Mouse (Mus musculus) adrenal gland, postnatal 36 days (tissue): ENCODE results near the gene Gng8. TPM values are rescaled to one million over a fixed set of nuclear protein-coding genes. Genes with fewer than 3 reads are reported as not detected.
A peak's percentile ranks its signal among the peaks of the same experiment; 100 is the strongest.

Experiments used
- DNase-seq, 2 experiments: peaks; one replicate each; pipeline ENCODE4 v3.0.0; 2021; ENCODE audit warnings: mixed read lengths in 1 of 2
- total RNA-seq, 2 experiments: library from RNA; stranded (reverse); gene quantifications; 2 replicates each; pipeline ENCODE4 v1.2.3; 2021

The Gng8 gene
- total RNA-seq, 2 experiments from 2014 or later = 0.89 TPM; not detected in 1

DNA sequence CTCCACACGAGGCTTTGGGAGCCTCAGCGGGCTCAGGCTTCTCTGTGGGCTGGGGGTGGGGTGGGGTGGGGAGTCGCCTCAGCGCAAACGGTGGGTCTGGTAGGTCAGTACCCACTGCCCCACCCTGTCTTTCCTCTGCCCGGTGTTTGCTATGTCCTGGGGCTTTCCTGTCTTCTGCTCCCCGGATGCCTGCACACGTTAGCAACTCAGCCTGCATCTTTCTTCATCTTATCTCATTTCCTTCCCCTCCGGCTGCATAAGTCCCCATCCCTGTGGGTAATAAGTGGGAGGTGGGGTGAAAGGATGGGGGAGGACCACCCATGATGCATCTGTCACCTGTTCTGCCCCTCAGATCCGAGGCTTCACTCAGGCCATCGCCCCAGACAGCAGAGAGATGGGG, 16.8 kb downstream of the Gng8 start:
- DNase-seq = no peak

GRCm38 (mm10) chr7:16908859-16909258, 17.3 kb downstream of the Gng8 start:
- no peak for DNase-seq

- DNase-seq = no peak
Observed at GRCm38 (mm10) chr7:16909909-16910308, 18.3 kb downstream of the Gng8 start.

DNA sequence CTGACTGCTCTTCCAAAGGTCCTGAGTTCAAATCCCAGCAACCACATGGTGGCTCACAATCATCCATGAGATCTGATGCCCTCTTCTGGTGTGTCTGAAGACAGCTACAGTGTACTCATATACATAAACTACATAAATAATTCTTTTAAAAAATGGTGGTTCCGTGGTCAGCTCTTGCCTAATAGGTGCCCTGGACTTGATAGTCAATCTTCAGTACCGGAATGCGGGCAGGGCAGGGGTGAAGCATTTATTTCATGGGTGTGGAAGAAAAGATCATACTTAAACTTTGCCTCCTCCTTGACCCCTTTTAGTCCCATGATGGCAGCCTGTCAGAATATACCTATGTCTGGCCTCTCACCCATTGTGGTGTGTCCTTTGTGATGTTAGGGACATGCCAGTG, 20.3 kb downstream of the Gng8 start:
- DNase-seq = no peak

DNA sequence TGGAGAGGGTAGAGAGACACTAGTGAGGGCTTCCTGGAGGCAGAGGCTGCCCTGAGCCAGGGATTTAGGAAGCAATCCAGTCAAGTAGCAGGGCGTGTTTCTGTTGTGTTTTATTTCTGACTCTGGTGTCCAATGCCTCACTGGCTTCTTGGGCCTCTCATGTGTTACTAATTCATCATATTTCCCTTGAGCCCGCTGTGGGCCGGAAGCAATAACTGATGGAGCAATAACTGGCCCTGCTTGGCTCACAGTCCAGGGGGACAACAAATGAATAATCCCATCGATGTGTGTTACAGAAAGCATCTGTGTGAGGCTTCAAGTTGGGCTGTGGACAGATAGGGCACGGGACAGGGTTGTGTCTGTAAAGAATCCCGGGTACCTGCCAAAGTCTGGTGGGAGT, 20.8 kb downstream of the Gng8 start:
- no peak for DNase-seq

DNA sequence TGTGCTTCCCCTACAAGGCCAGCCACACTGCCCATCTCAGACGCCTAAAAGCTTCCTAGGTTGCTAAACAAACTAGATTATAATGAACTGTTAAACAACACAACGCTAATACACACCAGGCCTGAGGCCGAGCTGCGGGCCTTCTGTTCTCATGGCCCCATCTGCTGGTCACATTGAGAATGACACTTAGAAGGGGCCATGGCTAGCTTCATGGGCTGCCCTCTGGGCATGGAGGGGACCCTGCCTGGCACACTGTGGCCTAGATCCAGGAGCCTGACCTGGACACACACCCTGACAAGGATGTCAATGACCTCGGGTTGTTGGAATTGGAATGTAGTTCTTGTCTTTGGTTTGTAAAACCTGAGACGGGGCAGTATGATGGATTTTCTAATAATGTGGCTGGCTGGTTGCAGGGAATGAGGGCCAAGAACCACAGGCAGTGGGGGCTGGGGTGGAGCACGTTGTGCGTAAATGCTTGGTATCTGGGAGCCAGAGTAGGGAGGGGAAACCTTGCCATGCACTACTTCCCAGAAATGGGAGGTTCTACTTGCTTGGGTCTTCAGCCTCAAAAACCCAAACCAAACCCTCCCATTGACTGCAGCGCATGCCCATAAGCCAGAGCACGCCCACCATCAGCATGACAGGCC, 22.3 kb downstream of the Gng8 start:
- DNase-seq = peak; percentile 71 to 80

DNA sequence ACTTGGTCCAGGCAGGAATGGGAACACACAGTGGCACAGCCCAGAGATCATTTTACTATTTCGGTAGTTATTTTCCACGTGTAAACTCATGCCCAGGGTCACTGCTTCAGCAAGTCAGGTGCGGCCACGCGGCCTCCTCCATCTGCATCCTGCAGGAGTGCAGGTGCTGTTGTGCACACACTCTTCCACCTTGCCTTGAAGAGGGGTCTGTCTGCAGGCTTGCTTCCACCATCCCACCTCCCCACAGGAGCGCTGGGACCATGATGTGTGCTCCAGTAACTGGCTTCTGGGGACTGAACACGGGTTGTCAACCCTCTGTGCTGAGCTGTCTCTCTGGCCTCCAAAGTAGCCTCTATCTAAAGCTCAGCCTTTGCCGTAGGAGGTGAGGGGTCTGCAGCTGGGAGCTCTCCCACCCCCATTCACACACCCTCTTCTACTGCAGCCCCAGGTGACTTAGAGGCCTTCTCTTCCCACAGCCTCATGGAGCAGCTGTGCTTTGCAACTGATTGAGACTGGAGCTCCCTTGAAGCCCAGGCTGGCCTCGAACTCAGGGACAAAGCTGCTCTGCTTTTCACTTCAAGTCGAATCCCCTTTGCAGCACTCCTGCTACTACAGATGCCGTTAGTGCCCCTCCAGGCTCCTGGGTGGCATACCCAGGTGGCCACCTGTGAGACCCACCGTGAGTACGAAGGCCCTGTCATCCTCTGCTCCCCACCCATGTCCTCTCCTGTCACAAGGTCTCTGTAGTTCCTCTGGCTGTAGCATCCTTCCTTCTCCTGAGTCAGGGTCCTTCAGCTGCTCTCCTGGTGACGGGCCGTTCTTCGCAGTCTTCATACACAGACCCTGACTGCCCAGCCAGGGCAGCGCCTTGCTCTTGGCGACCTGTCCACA, 23.1 kb downstream of the Gng8 start:
- DNase-seq = no peak

DNA sequence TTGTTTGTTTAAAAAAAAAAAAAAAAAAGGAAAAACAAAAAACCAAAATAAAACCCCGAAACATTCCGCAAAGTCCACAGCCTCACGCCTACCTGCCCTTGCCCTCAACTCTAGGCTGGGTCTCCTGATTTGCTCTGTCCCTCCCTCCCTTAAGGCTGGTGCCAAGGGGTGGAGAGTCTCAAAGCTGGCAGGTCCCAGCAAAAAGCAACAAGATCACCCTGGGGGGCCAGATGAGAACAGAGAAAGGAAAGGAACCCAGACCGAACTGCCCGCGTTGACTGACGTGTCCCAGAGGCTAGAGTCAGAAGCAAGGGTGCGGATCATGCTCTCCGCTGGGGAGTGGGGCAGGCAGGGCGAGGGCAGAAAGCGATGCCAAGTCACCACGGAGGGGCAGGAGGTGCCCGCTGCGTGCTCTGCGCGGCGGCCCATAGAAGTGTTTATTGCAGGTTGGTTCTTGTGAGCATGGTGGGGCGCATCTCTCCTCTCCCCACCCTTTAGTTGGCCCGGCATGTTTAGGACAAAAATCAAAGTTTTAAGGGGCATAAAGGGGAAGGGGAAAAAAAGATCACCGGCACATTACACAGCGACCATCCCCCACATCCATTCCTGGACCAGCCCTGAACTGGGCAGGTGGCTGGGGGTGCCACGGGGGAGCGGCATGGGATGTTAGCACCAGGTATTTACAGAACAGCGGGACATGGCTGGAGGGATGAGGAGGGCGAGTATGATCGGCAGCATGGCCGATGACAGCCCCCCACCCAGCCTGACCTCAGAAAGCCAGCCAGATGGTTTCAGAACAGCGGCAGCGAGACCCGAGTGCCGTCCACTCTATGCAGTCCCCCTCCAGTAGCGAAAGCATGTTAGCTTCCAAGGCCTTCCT, 24.1 kb downstream of the Gng8 start:
- no peak for DNase-seq

GRCm38 (mm10) chr7:16916342-16917265, 25.0 kb downstream of the Gng8 start:
- DNase-seq = peak in 1 of 2 experiments; percentile 53

- no peak for DNase-seq
Observed at GRCm38 (mm10) chr7:16917447-16917846, 25.9 kb downstream of the Gng8 start.

DNA sequence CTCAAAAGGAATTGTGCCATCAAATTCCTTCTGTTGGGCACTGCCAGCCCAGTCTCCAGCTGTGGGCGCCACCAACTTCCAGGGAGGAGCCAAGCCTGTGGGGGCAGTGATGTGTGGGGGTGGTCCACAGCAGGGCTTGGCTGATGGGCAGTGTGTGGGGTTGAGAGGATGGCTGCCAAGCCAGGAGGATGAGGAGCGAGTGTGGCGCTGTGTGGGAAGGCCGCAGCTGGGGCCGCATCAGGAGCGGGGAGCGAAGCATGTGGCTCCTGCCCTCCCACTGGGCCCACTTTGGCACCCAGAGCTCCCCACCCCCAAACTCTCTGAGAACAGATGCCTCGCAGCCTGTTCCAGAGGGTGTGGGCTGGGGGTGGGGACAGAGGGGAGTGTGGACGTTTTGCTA, 26.4 kb downstream of the Gng8 start:
- no peak for DNase-seq

GRCm38 (mm10) chr7:16918670-16919069, 27.1 kb downstream of the Gng8 start:
- no peak for DNase-seq

GRCm38 (mm10) chr7:16919395-16920149, 28.0 kb downstream of the Gng8 start:
- DNase-seq = peak; percentile 72 to 75

DNA sequence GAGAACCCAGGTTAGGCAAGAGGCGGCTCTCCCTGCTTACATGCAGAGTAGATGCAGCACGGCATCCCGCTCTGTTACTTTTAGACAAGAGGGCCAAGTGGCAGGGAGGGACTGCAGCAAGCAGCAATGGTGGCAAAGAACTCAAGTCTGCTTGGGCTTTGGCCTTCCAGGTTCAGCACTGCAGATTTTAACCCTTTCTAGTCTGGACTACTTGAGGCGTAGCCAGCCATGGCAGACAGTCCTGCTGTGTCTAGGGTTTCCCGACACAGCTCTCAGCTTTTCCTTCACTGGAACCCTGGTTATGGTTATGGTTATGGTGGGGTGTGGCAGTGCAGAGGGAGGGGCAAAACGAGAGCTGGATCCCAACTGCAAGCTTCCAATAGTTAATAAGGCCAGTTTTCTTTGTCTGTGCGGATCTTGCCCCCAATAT, 28.6 kb downstream of the Gng8 start:
- DNase-seq = no peak

GRCm38 (mm10) chr7:16920818-16921791, 29.5 kb downstream of the Gng8 start:
- peak; percentile 60 to 64 for DNase-seq

DNA sequence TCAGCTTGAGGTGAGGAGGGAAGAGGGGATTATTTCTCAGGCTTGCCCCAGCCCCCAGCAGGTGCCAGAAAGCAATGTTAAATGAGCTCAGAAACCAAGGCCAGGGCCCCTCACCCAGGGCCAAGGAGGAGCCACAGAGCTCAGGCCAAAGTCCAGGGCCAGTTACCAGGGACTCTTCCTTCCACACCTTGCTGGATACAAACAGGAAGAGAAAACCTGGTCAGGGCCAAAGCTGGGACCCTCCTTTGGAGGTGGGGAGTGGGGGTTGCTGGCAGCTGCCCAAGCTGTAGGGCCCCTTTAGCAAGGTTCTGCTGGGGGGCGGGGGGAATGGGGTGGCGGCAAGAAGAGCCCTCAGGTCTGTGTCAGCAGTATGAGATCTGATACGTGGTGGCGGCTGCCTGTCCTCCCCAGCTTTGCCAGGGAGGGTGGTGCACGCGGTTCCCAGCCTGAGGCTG, 30.3 kb downstream of the Gng8 start:
- no peak for DNase-seq

DNA sequence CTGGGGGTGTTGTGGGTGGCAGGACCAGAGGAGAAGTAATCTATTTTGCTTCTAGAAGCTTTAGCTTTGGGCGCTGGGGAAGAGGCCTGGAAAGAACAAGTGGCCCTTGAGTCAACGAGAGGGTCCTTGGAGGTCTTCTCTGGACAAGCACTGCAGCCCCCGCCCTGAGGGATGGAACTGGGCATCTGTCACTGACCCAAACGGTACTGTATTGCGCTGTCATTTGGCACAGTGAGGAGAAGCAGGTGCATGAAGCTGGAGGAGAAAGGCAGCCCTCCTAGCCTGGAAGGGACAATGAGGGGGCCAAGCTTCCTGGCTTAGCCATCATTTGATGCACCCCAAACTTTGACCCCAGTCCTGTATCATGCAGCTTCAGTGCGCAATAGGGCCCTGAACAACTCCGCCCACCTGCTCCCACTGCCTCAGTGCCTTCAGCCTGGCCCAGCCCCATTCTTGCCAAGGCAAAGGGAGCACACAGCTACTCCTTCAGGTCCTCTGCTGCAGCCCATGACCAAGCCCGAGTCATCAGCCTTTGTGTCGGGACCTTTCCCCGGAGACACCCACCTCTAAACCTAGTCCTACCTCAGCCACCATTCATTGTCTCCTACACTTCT, 30.9 kb downstream of the Gng8 start:
- DNase-seq = peak in 1 of 2 experiments; percentile 56

DNA sequence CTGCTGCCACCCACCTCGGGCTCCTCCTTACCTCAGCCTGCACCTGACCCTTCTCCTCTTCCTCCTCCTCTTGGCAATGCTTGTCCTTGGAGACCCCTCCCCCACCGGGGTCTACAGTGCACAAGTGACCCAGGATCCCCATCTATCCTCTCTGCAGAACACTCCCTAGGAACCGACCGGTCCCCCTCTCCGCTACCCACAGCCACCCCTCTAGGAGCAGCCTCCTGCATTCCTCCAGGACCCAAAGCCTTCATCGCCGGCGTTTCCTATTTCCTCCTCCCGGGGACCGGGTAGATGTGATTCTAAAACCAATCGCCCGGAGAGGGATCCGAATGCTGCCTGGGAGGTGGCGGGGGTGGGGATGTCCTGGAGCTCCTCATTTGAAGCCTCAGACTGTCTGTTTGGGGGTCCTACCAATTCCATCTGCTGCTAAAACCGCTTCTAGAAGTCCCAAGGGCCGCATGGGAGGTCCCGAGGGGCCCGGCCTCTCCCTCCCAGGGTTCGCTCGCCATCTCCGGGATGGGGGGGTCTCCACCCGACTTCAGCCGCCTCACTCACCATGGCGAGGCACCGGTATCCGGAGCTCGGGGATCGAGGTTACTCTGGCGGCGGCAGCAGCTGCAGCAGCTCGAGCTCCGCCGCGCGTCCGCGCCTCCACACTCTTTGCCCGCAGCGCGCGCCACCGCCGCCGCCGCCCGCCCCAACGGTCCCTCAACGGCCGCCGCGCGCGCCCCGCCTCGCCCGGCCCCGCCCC, 31.9 kb downstream of the Gng8 start:
- DNase-seq = peak; percentile 52 to 55
